8 mouse cellular contexts compared by ENCODE assay signal in genomic region chr6:71707511-71708501, GRCm38 (mm10). TPM values are rescaled to one million over a fixed set of nuclear protein-coding genes. Genes with fewer than 3 reads are reported as not detected.
A peak's percentile ranks its signal among the peaks of the same experiment; 100 is the strongest.
DNase-seq lines count a peak whose midpoint lies in the region; ATAC-seq and TF ChIP-seq lines count a peak whose summit lies in the region.

TSS of gene Reep1 (plus strand) at chr6:71707561.

- no peaks in the 10 kb centered on the region for H3K27me3 ChIP-seq in forebrain, embryonic 14.5 days (replicated peaks; ENCODE audit: control insufficient read depth, insufficient read depth, low read length)
- no peaks in the 10 kb centered on the region for H3K27me3 ChIP-seq in heart, postnatal 0 days (ENCODE audit: control insufficient read depth, insufficient read depth, low read length)
- H3K27me3 ChIP-seq in lung, embryonic 14.5 days (ENCODE audit: insufficient read depth, low read length) = peaks cover 23% of the 10 kb centered on the region

- H3K4me3 ChIP-seq in forebrain, embryonic 14.5 days (ENCODE audit: low read depth, low read length) = peak within 1 kb of the TSS; percentile 68
- H3K4me3 ChIP-seq in heart, postnatal 0 days (ENCODE audit: low read depth, low read length) = peak within 1 kb of the TSS; percentile 75
- peak within 1 kb of the TSS; percentile 59 for H3K4me3 ChIP-seq in lung, embryonic 14.5 days (ENCODE audit: low read depth, low read length)

- H3K4me2 ChIP-seq in forebrain, embryonic 14.5 days (ENCODE audit: low read length) = peak within 1 kb of the TSS; percentile 69
- H3K4me2 ChIP-seq in heart, postnatal 0 days (ENCODE audit: low read depth, low read length) = peak within 1 kb of the TSS; percentile 77
- peak within 1 kb of the TSS; percentile 92 for H3K4me2 ChIP-seq in lung, embryonic 14.5 days

- H3K9me3 ChIP-seq in forebrain, embryonic 14.5 days (replicated peaks; ENCODE audit: control insufficient read depth, low read length) = no peaks in the 10 kb centered on the region
- no peaks in the 10 kb centered on the region for H3K9me3 ChIP-seq in heart, postnatal 0 days (replicated peaks; ENCODE audit: control insufficient read depth, low read length)
- H3K9me3 ChIP-seq in lung, embryonic 14.5 days (ENCODE audit: low read depth, low read length) = no peaks in the 10 kb centered on the region

- peaks cover 9% of the 10 kb centered on the region for H3K4me1 ChIP-seq in forebrain, embryonic 14.5 days (ENCODE audit: control insufficient read depth, insufficient read depth, low read length)
- H3K4me1 ChIP-seq in heart, postnatal 0 days (ENCODE audit: control insufficient read depth, insufficient read depth) = peaks cover 12% of the 10 kb centered on the region
- H3K4me1 ChIP-seq in lung, embryonic 14.5 days (ENCODE audit: insufficient read depth) = 0 out of 2 replicates have a peak, but pooled peaks cover 4% of the 10 kb centered on the region

- no peak for TF ChIP-seq EP300 in heart, postnatal 0 days (IDR thresholded peaks at IDR 0.05; ENCODE audit: low read depth)

- 1% methylated on average over 67 of the region's 91 CpGs for WGBS in forebrain, embryonic 14.5 days
- under 1% methylated on average over 82 of the region's 91 CpGs for WGBS in heart, postnatal 0 days
- under 1% methylated on average over 90 of the region's 91 CpGs for WGBS in lung, embryonic 14.5 days

- H3K27ac ChIP-seq in forebrain, embryonic 14.5 days (ENCODE audit: low read depth, low read length) = peak within 1 kb of the TSS; percentile 83
- peak within 1 kb of the TSS; percentile 86 for H3K27ac ChIP-seq in heart, postnatal 0 days (ENCODE audit: low read depth)
- H3K27ac ChIP-seq in lung, embryonic 14.5 days (ENCODE audit: low read depth) = peak within 1 kb of the TSS; percentile 42; the same call in 1 of the 2 replicates

- 0 out of 2 replicates have a peak, but pooled peaks cover 7% of the 10 kb centered on the region for H3K36me3 ChIP-seq in forebrain, embryonic 14.5 days (ENCODE audit: control insufficient read depth, insufficient read depth, low read length)
- no peaks in the 10 kb centered on the region for H3K36me3 ChIP-seq in heart, postnatal 0 days (replicated peaks; ENCODE audit: control insufficient read depth, insufficient read depth, low read length)
- no peaks in the 10 kb centered on the region for H3K36me3 ChIP-seq in lung, embryonic 14.5 days (ENCODE audit: insufficient read depth)

- peak; percentile 82 for DNase-seq in Muller cell, postnatal 12 days (ENCODE audit: inconsistent ontology term)
- peak; percentile 12 for DNase-seq in c-Kit-positive CD71-positive TER-119-positive erythroid progenitor cells, embryonic 14.5 days (ENCODE audit: low spot score)
- peak; percentile 72 for DNase-seq in forebrain, embryonic 14.5 days (ENCODE audit: low spot score)
- DNase-seq in heart, postnatal 0 days (ENCODE audit: low spot score) = peak; percentile 36
- peak; percentile 35 to 57 for DNase-seq in layer of hippocampus, adult 8-10 months (ENCODE audit: low spot score in 2 of 2)
- peak; percentile 79 for DNase-seq in lung, embryonic 14.5 days
- DNase-seq in right cerebral cortex, adult 18-20 months = peak; percentile 71
- DNase-seq in natural killer cell, adult 2 months (ENCODE audit: low spot score in 2 of 2) = no peak

- TF ChIP-seq CTCF in heart, postnatal 0 days (IDR thresholded peaks at IDR 0.05; ENCODE audit: low read depth) = no peak
- 0 out of 2 replicates have a peak, but pooled peaks have one; percentile 14 for TF ChIP-seq CTCF in lung, embryonic 14.5 days (IDR thresholded peaks at IDR 0.05; ENCODE audit: low read depth)

- peak; percentile 89 for ATAC-seq in forebrain, embryonic 14.5 days
- ATAC-seq in heart, postnatal 0 days (ENCODE audit: insufficient read depth, low read depth) = peak; percentile 92
- ATAC-seq in lung, embryonic 14.5 days (ENCODE audit: insufficient read depth) = peak; percentile 91

- peak within 1 kb of the TSS; percentile 91 for H3K9ac ChIP-seq in forebrain, embryonic 14.5 days (ENCODE audit: low read length)
- H3K9ac ChIP-seq in heart, postnatal 0 days (replicated peaks; ENCODE audit: low read depth, low read length) = peak within 1 kb of the TSS; percentile 76
- H3K9ac ChIP-seq in lung, embryonic 14.5 days = peak within 1 kb of the TSS; percentile 60

RNA-seq across cellular contexts. Expression of gene Reep1, which starts in this region (rescaled TPM):
- polyA plus RNA-seq in forebrain, embryonic 14.5 days (2014; fragmentation: Nextera tagmentation; extraction: Ambion mirVana) = 167 and 200 TPM in 2 replicates
- 16.8 and 32.1 TPM in 2 replicates for total RNA-seq in heart, postnatal 0 days (2014; rRNA removed; ENCODE audit: low replicate concordance)
- polyA plus RNA-seq in heart, postnatal 0 days (2015; fragmentation: Nextera tagmentation; extraction: Ambion mirVana) = 11.4 and 12.2 TPM in 2 replicates
- 10 to 100 TPM; 69.8 to 75.0 (median 72.7) TPM for total RNA-seq in layer of hippocampus, adult 8-10 months (2022)
- 20.0 and 20.3 TPM in 2 replicates for polyA plus RNA-seq in lung, embryonic 14.5 days (2014; fragmentation: Nextera tagmentation; extraction: Ambion mirVana)

Comparison
In these comparisons a context has a peak if more than half of its experiments do, and no peak if none do; other contexts are left out.
1. DNase-seq: peak in Muller cell, postnatal 12 days (single experiment), c-Kit-positive CD71-positive TER-119-positive erythroid progenitor cells, embryonic 14.5 days (single experiment), forebrain, embryonic 14.5 days (single experiment), heart, postnatal 0 days (single experiment), layer of hippocampus, adult 8-10 months (2 of 2), lung, embryonic 14.5 days (single experiment) and right cerebral cortex, adult 18-20 months (single experiment); none in natural killer cell, adult 2 months (0 of 2).
2. Peak in every context shown above with its lines, with median percentiles within 50 percentile points of each other: ATAC-seq, H3K27ac ChIP-seq, H3K4me2 ChIP-seq, H3K4me3 ChIP-seq and H3K9ac ChIP-seq.